Mouse (Mus musculus) kidney, postnatal 10 days (tissue): ENCODE results near the gene Csk.

Experiments
- DNase-seq: peaks from one replicate; pipeline ENCODE4 v3.0.0; 2021; ENCODE audit warnings: mixed read lengths

The Csk gene

GRCm38 (mm10) chr9:57656631-57657350, 3.4 kb upstream of the Csk start:
- DNase-seq: no peak

GRCm38 (mm10) chr9:57655749-57656148, 2.3 kb upstream of the Csk start:
- DNase-seq: peak; percentile 97

- no peak for DNase-seq
Observed at GRCm38 (mm10) chr9:57654966-57655365, 1.5 kb upstream of the Csk start.

- DNase-seq: no peak
Observed at GRCm38 (mm10) chr9:57652855-57653254, 576 bp downstream of the Csk start.

GRCm38 (mm10) chr9:57652351-57652750, 1.1 kb downstream of the Csk start:
- DNase-seq: no peak

- DNase-seq: no peak
Observed at GRCm38 (mm10) chr9:57650786-57651311, 2.6 kb downstream of the Csk start.

GRCm38 (mm10) chr9:57650130-57650785, 3.2 kb downstream of the Csk start:
- DNase-seq: no peak

- no peak for DNase-seq
Observed at GRCm38 (mm10) chr9:57647286-57648108, 5.9 kb downstream of the Csk start.

GRCm38 (mm10) chr9:57646551-57647103, 6.8 kb downstream of the Csk start:
- no peak for DNase-seq

GRCm38 (mm10) chr9:57644944-57645893, 8.2 kb downstream of the Csk start:
- peak; percentile 96 for DNase-seq

- no peak for DNase-seq
Observed at GRCm38 (mm10) chr9:57644442-57644943, 8.9 kb downstream of the Csk start.

- no peak for DNase-seq
Observed at GRCm38 (mm10) chr9:57643856-57644180, 9.6 kb downstream of the Csk start.

- peak; percentile 23 for DNase-seq
Observed at GRCm38 (mm10) chr9:57643169-57643855, 10.1 kb downstream of the Csk start.

GRCm38 (mm10) chr9:57641775-57642550, 11.5 kb downstream of the Csk start:
- DNase-seq: peak; percentile 5

GRCm38 (mm10) chr9:57641022-57641421, 12.4 kb downstream of the Csk start:
- DNase-seq: no peak

- DNase-seq: peak; percentile 76
Observed at GRCm38 (mm10) chr9:57640384-57640783, 13.0 kb downstream of the Csk start.

- DNase-seq: no peak
Observed at GRCm38 (mm10) chr9:57639661-57640328, 13.6 kb downstream of the Csk start.

GRCm38 (mm10) chr9:57638651-57639459, 14.6 kb downstream of the Csk start:
- DNase-seq: peak; percentile 82
